Mouse (Mus musculus) hindbrain, embryonic 11.5 days (tissue): ENCODE measurements around the gene Cdip1. TPM values are rescaled to one million over a fixed set of nuclear protein-coding genes. Genes with fewer than 3 reads are reported as not detected.
"Not testable (repeated sequence)": the region's sequence is repeated elsewhere in the genome, so short reads cannot be mapped to it uniquely, and the experiment has no call there.

ENCODE experiments used
- ATAC-seq: fragments of 200-750 bp; cut with Nextera tagmentation; 2 replicates; pipeline ENCODE4 v1.8.0; 2017; ENCODE audit warnings: mild to moderate bottlenecking, moderate TSS enrichment, moderate library complexity; ENCODE audit not compliant: low FRiP score
- DNase-seq: peaks from one replicate; pipeline ENCODE4 v3.0.0-alpha.2; 2015; ENCODE audit warnings: low spot score
- H3K27ac ChIP-seq: fragments of 300-500 bp; sonication (generic); 2 replicates; pipeline ENCODE4 v1.5.1; 2014; ENCODE audit warnings: mild to moderate bottlenecking, low read depth, low read length
- H3K27me3 ChIP-seq: fragments of 300-500 bp; sonication (generic); 2 replicates; pipeline ENCODE4 v1.6.1; 2014; ENCODE audit warnings: mild to moderate bottlenecking, low read length, moderate library complexity, mixed read lengths; ENCODE audit not compliant: control insufficient read depth, insufficient read depth
- H3K36me3 ChIP-seq: fragments of 300-500 bp; sonication (generic); 2 replicates; pipeline ENCODE4 v1.6.1; 2014; ENCODE audit warnings: mild to moderate bottlenecking, low read length, moderate library complexity, mixed read lengths; ENCODE audit not compliant: control insufficient read depth, insufficient read depth
- H3K4me1 ChIP-seq: fragments of 300-500 bp; sonication (generic); replicated peaks from 2 replicates; pipeline ENCODE4 v1.6.1; 2014; ENCODE audit warnings: low read length, mixed read lengths; ENCODE audit not compliant: control insufficient read depth, insufficient read depth
- H3K4me2 ChIP-seq: fragments of 300-500 bp; sonication (generic); replicated peaks from 2 replicates; pipeline ENCODE4 v1.6.1; 2014; ENCODE audit warnings: mild to moderate bottlenecking, low read depth, low read length
- H3K4me3 ChIP-seq: fragments of 300-500 bp; sonication (generic); 2 replicates; pipeline ENCODE4 v1.5.1; 2014; ENCODE audit warnings: low read depth, low read length
- H3K9ac ChIP-seq: fragments of 300-500 bp; sonication (generic); 2 replicates; pipeline ENCODE4 v1.6.1; 2014; ENCODE audit warnings: low read depth, low read length
- H3K9me3 ChIP-seq: fragments of 300-500 bp; sonication (generic); 2 replicates; pipeline ENCODE4 v1.6.1; 2016; ENCODE audit warnings: low read length; ENCODE audit not compliant: control insufficient read depth
- WGBS: fragments of 180-500 bp; shearing (Covaris S2); extraction: QIAGEN DNeasy Blood & Tissue Kit; methylation state at CpG from one replicate; pipeline ENCODE4 v1.1.7; 2014; 5-methylcytosine and 5-hydroxymethylcytosine counted together
- polyA plus RNA-seq: library from polyadenylated mRNA; unstranded; fragments of >200 nt; fragmentation: Nextera tagmentation; extraction: Ambion mirVana; gene quantifications from 2 replicates; pipeline ENCODE4 v1.2.1, GENCODE M21; 2014

Gene Cdip1
- polyA plus RNA-seq, 1 experiment from 2014 or later: 76.1 TPM

GRCm38 (mm10) chr16:4824466-4824865 lies 34.4 kb upstream of the Cdip1 start:
- H3K27me3 ChIP-seq, ATAC-seq, H3K9me3 ChIP-seq, H3K9ac ChIP-seq, DNase-seq, H3K4me2 ChIP-seq, H3K36me3 ChIP-seq, H3K4me1 ChIP-seq, H3K4me3 ChIP-seq, H3K27ac ChIP-seq: not testable (repeated sequence)
- WGBS: 87% methylated on average over 5 of the region's 5 CpGs

DNA sequence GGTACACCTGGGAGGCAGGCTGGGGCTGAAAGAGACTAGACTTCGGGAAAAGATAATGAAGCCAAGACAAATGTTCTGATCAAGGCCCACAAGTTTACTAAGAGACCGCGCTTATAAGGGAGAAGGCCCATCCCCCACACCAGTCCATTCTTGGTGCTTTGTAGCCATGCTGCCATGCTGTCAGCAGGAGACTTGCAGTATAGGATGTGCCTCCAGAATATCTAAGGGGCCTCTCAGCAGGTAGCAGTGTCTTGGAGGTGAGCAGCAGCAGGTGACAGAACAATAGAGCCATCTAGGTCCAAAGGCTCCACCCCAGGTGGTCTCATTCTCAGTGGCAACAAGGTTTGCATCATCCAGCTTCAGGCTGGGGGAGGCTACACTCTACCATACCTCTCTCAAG lies 28.3 kb upstream of the Cdip1 start:
- DNase-seq (no peak), ATAC-seq (no peak)
- H3K4me1 ChIP-seq: no peaks in the 10 kb centered on the region
- WGBS: 75% methylated on average over 3 of the region's 3 CpGs
- no peak overlapping the region for H3K9ac ChIP-seq
- no peak overlapping the region for H3K4me2 ChIP-seq
- H3K27ac ChIP-seq: no peak overlapping the region
- H3K27me3 ChIP-seq: no peaks in the 10 kb centered on the region
- H3K9me3 ChIP-seq: no peaks in the 10 kb centered on the region
- no peak overlapping the region for H3K4me3 ChIP-seq
- no peaks in the 10 kb centered on the region for H3K36me3 ChIP-seq

DNA sequence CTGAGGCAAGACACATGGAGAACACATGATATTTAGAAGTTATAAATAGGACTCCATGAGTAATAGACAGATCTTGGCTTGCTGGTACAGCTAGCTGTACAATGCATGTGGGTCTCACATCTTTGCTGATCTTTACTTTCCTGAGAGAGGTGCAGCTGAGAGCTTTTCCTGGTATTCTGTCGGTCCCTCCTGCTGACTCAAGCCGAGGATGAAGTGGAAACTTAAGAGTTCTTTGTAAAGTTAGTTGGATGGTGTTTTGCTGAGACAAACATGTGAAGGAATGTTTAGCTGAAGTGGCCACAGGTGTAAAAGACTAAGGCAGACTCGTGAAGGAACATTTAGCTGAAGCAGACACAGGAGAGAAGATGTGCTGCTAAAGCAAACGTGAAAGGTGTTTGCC lies 6.5 kb upstream of the Cdip1 start:
- Histone ChIP-seq H3K4me2 (no peak overlapping the region), H3K27ac (no peak overlapping the region), H3K27me3 (no peaks in the 10 kb centered on the region), H3K9me3 (no peaks in the 10 kb centered on the region), H3K9ac (no peak overlapping the region), H3K36me3 (no peaks in the 10 kb centered on the region), H3K4me1 (no peaks in the 10 kb centered on the region), H3K4me3 (no peak overlapping the region)
- no peak for ATAC-seq
- WGBS: 91% methylated on average over 4 of the region's 4 CpGs
- DNase-seq: no peak

DNA sequence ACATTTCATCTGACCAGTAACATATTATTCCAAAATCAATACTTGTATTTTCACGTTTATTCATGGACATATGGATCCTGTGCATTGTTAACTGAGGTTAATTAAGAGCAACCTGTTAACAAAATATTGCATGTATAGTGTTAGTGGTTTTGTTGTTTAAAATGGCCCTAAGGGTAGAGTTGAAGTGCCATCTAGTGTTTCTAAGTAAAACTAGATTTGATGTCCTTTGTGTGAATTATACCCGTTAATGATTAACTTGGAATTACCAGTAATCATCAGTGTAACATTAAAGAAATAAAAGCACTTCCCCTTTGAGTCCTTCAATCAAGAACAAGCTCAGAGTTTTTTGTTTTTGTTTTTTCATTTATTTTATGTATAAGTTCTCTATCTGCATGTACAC lies 1.2 kb upstream of the Cdip1 start:
- no peak overlapping the region for H3K4me3 ChIP-seq
- no peak for DNase-seq
- no peak overlapping the region for H3K9ac ChIP-seq
- H3K4me2 ChIP-seq: no peak overlapping the region
- no peaks in the 10 kb centered on the region for H3K36me3 ChIP-seq
- no peaks in the 10 kb centered on the region for H3K9me3 ChIP-seq
- no peak overlapping the region for H3K27ac ChIP-seq
- WGBS: 74% methylated on average over 2 of the region's 2 CpGs
- no peak for ATAC-seq
- no peaks in the 10 kb centered on the region for H3K27me3 ChIP-seq
- H3K4me1 ChIP-seq: no peaks in the 10 kb centered on the region

DNA sequence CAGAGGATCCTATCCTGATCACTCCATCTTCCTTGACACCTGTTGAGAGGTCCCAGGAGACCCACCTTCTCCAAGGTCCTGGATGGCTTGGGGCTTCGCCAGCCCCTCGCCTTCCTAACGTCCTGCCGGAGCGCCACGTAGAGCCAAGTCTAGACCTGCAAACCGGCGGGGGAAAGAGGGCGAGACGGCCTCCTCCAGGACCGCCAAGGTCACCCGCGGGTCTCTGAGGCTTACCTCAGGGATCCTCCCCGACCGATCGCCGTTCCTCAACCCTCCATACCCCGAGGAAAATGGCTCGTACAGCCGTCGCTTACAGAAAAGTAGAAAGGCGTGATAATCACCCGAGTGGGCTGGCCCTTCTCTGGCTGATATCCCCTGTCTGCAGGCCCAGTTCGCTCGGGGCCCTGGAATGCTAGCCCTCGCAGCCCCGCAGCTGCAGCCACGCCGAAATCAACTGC lies 752 bp downstream of the Cdip1 start:
- Histone ChIP-seq H3K36me3 (no peaks in the 10 kb centered on the region), H3K4me3 (peak overlapping the region; percentile 66), H3K27me3 (no peaks in the 10 kb centered on the region), H3K9me3 (no peaks in the 10 kb centered on the region), H3K9ac (peak overlapping the region; percentile 81), H3K4me1 (no peaks in the 10 kb centered on the region), H3K27ac (peak overlapping the region; percentile 95; the same call in 1 of the 2 replicates), H3K4me2 (peak overlapping the region; percentile 58)
- peak; percentile 67 for ATAC-seq
- under 1% methylated on average over 29 of the region's 29 CpGs for WGBS
- no peak for DNase-seq

GRCm38 (mm10) chr16:4788176-4788575 lies 1.9 kb downstream of the Cdip1 start:
- no peaks in the 10 kb centered on the region for H3K4me1 ChIP-seq

DNA sequence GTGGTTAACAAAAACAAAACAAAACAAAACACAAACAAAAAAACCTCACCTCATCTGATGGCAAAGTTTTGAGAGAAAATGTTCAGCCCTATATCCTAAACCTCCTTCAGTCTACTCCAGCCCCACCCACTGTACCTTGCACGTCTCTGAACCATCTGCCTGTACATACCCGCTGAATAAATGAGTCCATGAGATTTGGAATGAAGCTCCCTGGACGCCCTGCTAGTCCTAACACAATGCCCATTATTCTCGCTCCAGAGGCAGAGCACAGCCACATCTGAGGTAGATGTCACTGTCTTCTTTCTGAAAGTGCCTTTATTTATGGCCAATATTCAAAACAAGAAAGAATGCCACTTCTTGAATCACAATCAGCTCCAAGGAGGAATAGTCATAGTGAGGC lies 4.4 kb downstream of the Cdip1 start:
- no peak overlapping the region for H3K27ac ChIP-seq
- H3K9ac ChIP-seq: no peak overlapping the region
- DNase-seq (no peak), ATAC-seq (no peak)
- no peak overlapping the region for H3K4me2 ChIP-seq
- H3K9me3 ChIP-seq: no peaks in the 10 kb centered on the region
- H3K27me3 ChIP-seq: no peaks in the 10 kb centered on the region
- no peak overlapping the region for H3K4me3 ChIP-seq
- WGBS: 41% methylated on average over 4 of the region's 4 CpGs
- no peaks in the 10 kb centered on the region for H3K36me3 ChIP-seq
- H3K4me1 ChIP-seq: no peaks in the 10 kb centered on the region

More at GRCm38 (mm10) chr16:4788176-4788575, 1.9 kb downstream of the Cdip1 start:
- no peak for DNase-seq
- H3K27me3 ChIP-seq: no peaks in the 10 kb centered on the region
- no peaks in the 10 kb centered on the region for H3K9me3 ChIP-seq
- H3K36me3 ChIP-seq: no peaks in the 10 kb centered on the region
- no peak overlapping the region for H3K4me2 ChIP-seq
- H3K4me3 ChIP-seq: no peak overlapping the region; the same call in 1 of the 2 replicates
- H3K9ac ChIP-seq: no peak overlapping the region
- ATAC-seq: no peak
- H3K27ac ChIP-seq: no peak overlapping the region

GRCm38 (mm10) chr16:4782515-4782914 lies 7.6 kb downstream of the Cdip1 start:
- Histone ChIP-seq H3K4me2 (no peak overlapping the region), H3K27me3 (no peaks in the 10 kb centered on the region), H3K4me3 (no peak overlapping the region), H3K27ac (no peak overlapping the region), H3K36me3 (no peaks in the 10 kb centered on the region), H3K4me1 (no peaks in the 10 kb centered on the region), H3K9ac (no peak overlapping the region), H3K9me3 (no peaks in the 10 kb centered on the region)
- no peak for ATAC-seq
- DNase-seq: no peak

GRCm38 (mm10) chr16:4781524-4782196 lies 8.4 kb downstream of the Cdip1 start:
- Histone ChIP-seq H3K9ac (no peak overlapping the region), H3K4me3 (no peak overlapping the region), H3K36me3 (no peaks in the 10 kb centered on the region), H3K4me2 (no peak overlapping the region), H3K27me3 (no peaks in the 10 kb centered on the region), H3K9me3 (no peaks in the 10 kb centered on the region), H3K4me1 (no peaks in the 10 kb centered on the region), H3K27ac (no peak overlapping the region)
- DNase-seq (no peak), ATAC-seq (no peak)
- WGBS: 96% methylated on average over 5 of the region's 5 CpGs
